Mouse (Mus musculus): Measurements from ENCODE around the gene Arid1b.

- TF ChIP-seq CTCF (IDR thresholded peaks at IDR 0.05; ENCODE audit: low read depth) = no peak
- TF ChIP-seq EP300 (IDR thresholded peaks at IDR 0.05; ENCODE audit: low read depth) = no peak
Observed at GRCm38 (mm10) chr17:5218955-5219557, 224.9 kb downstream of the Arid1b start.

All from liver, postnatal 0 days (tissue).